Mouse (Mus musculus): ENCODE results near the gene Mkrn2. TPM values are rescaled to one million over a fixed set of nuclear protein-coding genes. Genes with fewer than 3 reads are reported as not detected.

Gene Mkrn2
- polyA plus RNA-seq, 1 experiment from 2014 or later, result 35.9 TPM

GRCm38 (mm10) chr6:115580810-115581209, 20.9 kb upstream of the Mkrn2 start:
- peaks cover 24% of the 10 kb centered on the region for H3K36me3 ChIP-seq (ENCODE audit: control insufficient read depth, insufficient read depth, low read length)

DNA sequence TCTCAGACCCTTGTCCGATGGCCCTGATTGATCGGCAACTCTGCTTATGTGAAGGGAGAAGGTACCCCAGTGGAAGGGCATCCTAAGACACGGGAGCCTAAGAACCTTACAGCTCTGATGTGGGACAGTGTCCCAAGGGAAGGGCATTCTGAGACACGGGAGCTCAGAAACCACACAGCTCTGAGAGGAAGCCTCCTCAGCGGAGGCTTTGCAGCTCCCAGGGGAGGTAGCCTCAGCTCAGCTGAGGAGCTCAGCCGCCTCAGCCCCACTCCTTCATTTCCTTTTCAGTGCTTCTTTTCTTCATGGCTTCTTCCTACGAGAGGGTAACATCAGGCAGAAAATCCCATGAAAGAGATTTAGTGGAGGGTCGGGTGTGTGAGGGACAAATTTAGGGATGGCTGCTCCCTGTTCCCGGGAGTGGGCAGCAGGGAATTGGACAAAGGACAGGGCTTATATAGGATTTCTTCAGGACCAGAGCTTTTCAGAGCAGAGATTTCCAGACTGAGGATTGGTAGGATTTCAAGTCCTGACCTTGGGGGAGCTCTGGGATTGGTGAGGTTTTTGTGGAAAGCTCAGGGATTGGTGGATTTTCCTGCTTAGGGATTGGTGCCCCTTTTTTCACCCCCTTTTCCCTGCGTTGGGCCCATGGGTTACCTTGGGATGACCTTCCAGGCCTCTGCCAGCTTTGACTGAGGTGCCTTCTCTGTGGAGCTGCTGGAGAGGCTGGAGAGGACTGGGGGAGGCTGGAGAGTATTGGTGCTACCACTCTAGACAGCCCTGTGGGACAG, 19.2 kb upstream of the Mkrn2 start:
- WGBS, result 81% methylated on average over 10 of the region's 10 CpGs
- H3K36me3 ChIP-seq (ENCODE audit: control insufficient read depth, insufficient read depth, low read length), result peaks cover 13% of the 10 kb centered on the region
- H3K4me2 ChIP-seq (ENCODE audit: low read length), result no peak overlapping the region
- no peaks in the 10 kb centered on the region for H3K27me3 ChIP-seq (ENCODE audit: control insufficient read depth, insufficient read depth, low read depth, low read length)
- H3K9me3 ChIP-seq (replicated peaks; ENCODE audit: control insufficient read depth, low read length, poor library complexity, severe bottlenecking), result no peaks in the 10 kb centered on the region
- H3K4me1 ChIP-seq (ENCODE audit: control insufficient read depth, insufficient read depth, low read length), result no peaks in the 10 kb centered on the region
- no peak overlapping the region for H3K4me3 ChIP-seq (ENCODE audit: low read depth, low read length)
- ATAC-seq, result no peak
- no peak overlapping the region for H3K9ac ChIP-seq (ENCODE audit: low read depth, low read length)
- no peak overlapping the region for H3K27ac ChIP-seq (ENCODE audit: low read length)

More at GRCm38 (mm10) chr6:115580810-115581209, 20.9 kb upstream of the Mkrn2 start:
- WGBS, result 89% methylated on average over 3 of the region's 3 CpGs
- Histone ChIP-seq H3K4me3 (ENCODE audit: low read depth, low read length) (no peak overlapping the region), H3K9me3 (replicated peaks; ENCODE audit: control insufficient read depth, low read length, poor library complexity, severe bottlenecking) (no peaks in the 10 kb centered on the region), H3K4me2 (ENCODE audit: low read length) (no peak overlapping the region), H3K4me1 (ENCODE audit: control insufficient read depth, insufficient read depth, low read length) (no peaks in the 10 kb centered on the region), H3K27me3 (ENCODE audit: control insufficient read depth, insufficient read depth, low read depth, low read length) (no peaks in the 10 kb centered on the region), H3K9ac (ENCODE audit: low read depth, low read length) (no peak overlapping the region), H3K27ac (ENCODE audit: low read length) (no peak overlapping the region)
- ATAC-seq, result no peak

GRCm38 (mm10) chr6:115583430-115584125, 18.1 kb upstream of the Mkrn2 start:
- H3K27ac ChIP-seq (ENCODE audit: low read length), result no peak overlapping the region
- no peak for ATAC-seq
- no peak overlapping the region for H3K9ac ChIP-seq (ENCODE audit: low read depth, low read length)
- no peaks in the 10 kb centered on the region for H3K27me3 ChIP-seq (ENCODE audit: control insufficient read depth, insufficient read depth, low read depth, low read length)
- H3K4me3 ChIP-seq (ENCODE audit: low read depth, low read length), result no peak overlapping the region
- H3K9me3 ChIP-seq (replicated peaks; ENCODE audit: control insufficient read depth, low read length, poor library complexity, severe bottlenecking), result no peaks in the 10 kb centered on the region
- peaks cover 8% of the 10 kb centered on the region; the same call in 1 of the 2 replicates for H3K36me3 ChIP-seq (ENCODE audit: control insufficient read depth, insufficient read depth, low read length)
- WGBS, result 80% methylated on average over 6 of the region's 6 CpGs
- no peak overlapping the region for H3K4me2 ChIP-seq (ENCODE audit: low read length)
- no peaks in the 10 kb centered on the region for H3K4me1 ChIP-seq (ENCODE audit: control insufficient read depth, insufficient read depth, low read length)

- WGBS, result 77% methylated on average over 3 of the region's 3 CpGs
- Histone ChIP-seq H3K4me1 (ENCODE audit: control insufficient read depth, insufficient read depth, low read length) (no peaks in the 10 kb centered on the region), H3K27ac (ENCODE audit: low read length) (no peak overlapping the region), H3K27me3 (ENCODE audit: control insufficient read depth, insufficient read depth, low read depth, low read length) (no peaks in the 10 kb centered on the region), H3K36me3 (ENCODE audit: control insufficient read depth, insufficient read depth, low read length) (peaks cover 2% of the 10 kb centered on the region; the same call in 1 of the 2 replicates), H3K4me3 (ENCODE audit: low read depth, low read length) (no peak overlapping the region), H3K9me3 (replicated peaks; ENCODE audit: control insufficient read depth, low read length, poor library complexity, severe bottlenecking) (no peaks in the 10 kb centered on the region), H3K9ac (ENCODE audit: low read depth, low read length) (no peak overlapping the region), H3K4me2 (ENCODE audit: low read length) (no peak overlapping the region)
- ATAC-seq, result no peak
These were observed 17.5 kb upstream of the Mkrn2 start for GRCm38 (mm10) chr6:115584176-115584575.

- no peaks in the 10 kb centered on the region for H3K9me3 ChIP-seq (replicated peaks; ENCODE audit: control insufficient read depth, low read length, poor library complexity, severe bottlenecking)
- WGBS, result 90% methylated on average over 10 of the region's 10 CpGs
- H3K4me1 ChIP-seq (ENCODE audit: control insufficient read depth, insufficient read depth, low read length), result no peaks in the 10 kb centered on the region
- no peaks in the 10 kb centered on the region for H3K36me3 ChIP-seq (ENCODE audit: control insufficient read depth, insufficient read depth, low read length)
- no peak overlapping the region for H3K4me3 ChIP-seq (ENCODE audit: low read depth, low read length)
- H3K27ac ChIP-seq (ENCODE audit: low read length), result no peak overlapping the region
- H3K27me3 ChIP-seq (ENCODE audit: control insufficient read depth, insufficient read depth, low read depth, low read length), result no peaks in the 10 kb centered on the region
- no peak for ATAC-seq
- H3K4me2 ChIP-seq (ENCODE audit: low read length), result no peak overlapping the region
- H3K9ac ChIP-seq (ENCODE audit: low read depth, low read length), result no peak overlapping the region
These were observed 15.4 kb upstream of the Mkrn2 start for GRCm38 (mm10) chr6:115586321-115586720.

- no peak for ATAC-seq
- Histone ChIP-seq H3K27me3 (ENCODE audit: control insufficient read depth, insufficient read depth, low read depth, low read length) (no peaks in the 10 kb centered on the region), H3K4me2 (ENCODE audit: low read length) (no peak overlapping the region), H3K9ac (ENCODE audit: low read depth, low read length) (no peak overlapping the region), H3K9me3 (replicated peaks; ENCODE audit: control insufficient read depth, low read length, poor library complexity, severe bottlenecking) (no peaks in the 10 kb centered on the region), H3K36me3 (ENCODE audit: control insufficient read depth, insufficient read depth, low read length) (no peaks in the 10 kb centered on the region), H3K4me3 (ENCODE audit: low read depth, low read length) (no peak overlapping the region), H3K27ac (ENCODE audit: low read length) (no peak overlapping the region), H3K4me1 (ENCODE audit: control insufficient read depth, insufficient read depth, low read length) (no peaks in the 10 kb centered on the region)
- 89% methylated on average over 19 of the region's 19 CpGs for WGBS
These were observed 9.9 kb upstream of the Mkrn2 start for GRCm38 (mm10) chr6:115591692-115592359.

- H3K4me3 ChIP-seq (ENCODE audit: low read depth, low read length), result no peak within 1 kb of the TSS
- no peak within 1 kb of the TSS for H3K27ac ChIP-seq (ENCODE audit: low read length)
- H3K9ac ChIP-seq (ENCODE audit: low read depth, low read length), result no peak within 1 kb of the TSS
- no peaks in the 10 kb centered on the region for H3K9me3 ChIP-seq (replicated peaks; ENCODE audit: control insufficient read depth, low read length, poor library complexity, severe bottlenecking)
- 66% methylated on average over 5 of the region's 5 CpGs for WGBS
- no peaks in the 10 kb centered on the region for H3K27me3 ChIP-seq (ENCODE audit: control insufficient read depth, insufficient read depth, low read depth, low read length)
- no peak for ATAC-seq
- H3K4me2 ChIP-seq (ENCODE audit: low read length), result no peak within 1 kb of the TSS
- no peaks in the 10 kb centered on the region for H3K36me3 ChIP-seq (ENCODE audit: control insufficient read depth, insufficient read depth, low read length)
- H3K4me1 ChIP-seq (ENCODE audit: control insufficient read depth, insufficient read depth, low read length), result no peaks in the 10 kb centered on the region
These were observed 9.2 kb upstream of the Mkrn2 start, which contains the start of gene Mkrn2os for GRCm38 (mm10) chr6:115592458-115592857. TSS of gene Mkrn2os (minus strand) at chr6:115592576.

- ATAC-seq, result no peak
- Histone ChIP-seq H3K27ac (ENCODE audit: low read length) (no peak overlapping the region), H3K9me3 (replicated peaks; ENCODE audit: control insufficient read depth, low read length, poor library complexity, severe bottlenecking) (no peaks in the 10 kb centered on the region), H3K9ac (ENCODE audit: low read depth, low read length) (no peak overlapping the region), H3K36me3 (ENCODE audit: control insufficient read depth, insufficient read depth, low read length) (no peaks in the 10 kb centered on the region), H3K4me3 (ENCODE audit: low read depth, low read length) (no peak overlapping the region), H3K4me1 (ENCODE audit: control insufficient read depth, insufficient read depth, low read length) (no peaks in the 10 kb centered on the region), H3K27me3 (ENCODE audit: control insufficient read depth, insufficient read depth, low read depth, low read length) (no peaks in the 10 kb centered on the region), H3K4me2 (ENCODE audit: low read length) (no peak overlapping the region)
- 82% methylated on average over 4 of the region's 4 CpGs for WGBS
These were observed 8.4 kb upstream of the Mkrn2 start for GRCm38 (mm10) chr6:115593252-115593651.

GRCm38 (mm10) chr6:115594463-115594862, 7.2 kb upstream of the Mkrn2 start:
- no peaks in the 10 kb centered on the region for H3K36me3 ChIP-seq (ENCODE audit: control insufficient read depth, insufficient read depth, low read length)
- H3K27ac ChIP-seq (ENCODE audit: low read length), result no peak overlapping the region
- H3K9ac ChIP-seq (ENCODE audit: low read depth, low read length), result no peak overlapping the region
- H3K4me3 ChIP-seq (ENCODE audit: low read depth, low read length), result no peak overlapping the region
- H3K4me1 ChIP-seq (ENCODE audit: control insufficient read depth, insufficient read depth, low read length), result no peaks in the 10 kb centered on the region
- 78% methylated on average over 3 of the region's 3 CpGs for WGBS
- H3K9me3 ChIP-seq (replicated peaks; ENCODE audit: control insufficient read depth, low read length, poor library complexity, severe bottlenecking), result no peaks in the 10 kb centered on the region
- no peak for ATAC-seq
- H3K4me2 ChIP-seq (ENCODE audit: low read length), result no peak overlapping the region
- H3K27me3 ChIP-seq (ENCODE audit: control insufficient read depth, insufficient read depth, low read depth, low read length), result no peaks in the 10 kb centered on the region
